In genomic region chr3:22077657-22078475, GRCm38 (mm10) we compare ENCODE assay signal across 8 mouse cellular contexts. TPM values are rescaled to one million over a fixed set of nuclear protein-coding genes. Genes with fewer than 3 reads are reported as not detected.
DNase-seq lines count a peak whose midpoint lies in the region; ATAC-seq lines count a peak whose summit lies in the region.

No protein-coding gene starts in this region.

- ATAC-seq in forebrain, embryonic 15.5 days (replicated peaks): no peak
- no peak for ATAC-seq in limb, embryonic 15.5 days (ENCODE audit: insufficient number of reproducible peaks, low FRiP score, low TSS enrichment, low read depth)
- ATAC-seq in inflammation-experienced regulatory T-cells, adult 6 months: no peak

- H3K4me1 ChIP-seq in brown adipose tissue, adult 24 weeks (ENCODE audit: control insufficient read depth, insufficient read depth, insufficient read length, low read length): peaks cover 19% of the 10 kb centered on the region
- peaks cover 36% of the 10 kb centered on the region for H3K4me1 ChIP-seq in forebrain, embryonic 15.5 days
- peaks cover 18% of the 10 kb centered on the region for H3K4me1 ChIP-seq in limb, embryonic 15.5 days

- H3K4me3 ChIP-seq in brown adipose tissue, adult 24 weeks (ENCODE audit: insufficient read depth, low read depth, low read length): peak overlapping the region; percentile 75
- peak overlapping the region; percentile 92 for H3K4me3 ChIP-seq in forebrain, embryonic 15.5 days
- H3K4me3 ChIP-seq in limb, embryonic 15.5 days: peak overlapping the region; percentile 84

- peak; percentile 61 for DNase-seq in layer of hippocampus, adult 11-12 months (ENCODE audit: low spot score)
- DNase-seq in layer of hippocampus, adult 9-10 months (ENCODE audit: low spot score): no peak
- peak; percentile 60 for DNase-seq in induced T-regulatory cell, adult 2 months (ENCODE audit: low read depth)
- peak; percentile 30 for DNase-seq in neural tube, embryonic 10.5 days (ENCODE audit: extremely low spot score, low spot score)

- peak overlapping the region; percentile 93 for H3K9ac ChIP-seq in forebrain, embryonic 15.5 days (replicated peaks)
- peak overlapping the region; percentile 90; the same call in 1 of the 2 replicates for H3K9ac ChIP-seq in limb, embryonic 15.5 days

- H3K9me3 ChIP-seq in forebrain, embryonic 15.5 days: no peaks in the 10 kb centered on the region
- H3K9me3 ChIP-seq in limb, embryonic 15.5 days: no peaks in the 10 kb centered on the region

- H3K27me3 ChIP-seq in forebrain, embryonic 15.5 days: no peaks in the 10 kb centered on the region
- H3K27me3 ChIP-seq in limb, embryonic 15.5 days: no peaks in the 10 kb centered on the region

- H3K36me3 ChIP-seq in forebrain, embryonic 15.5 days: no peaks in the 10 kb centered on the region
- H3K36me3 ChIP-seq in limb, embryonic 15.5 days: peaks cover 2% of the 10 kb centered on the region; the same call in 1 of the 2 replicates

- peak overlapping the region; percentile 67 for H3K27ac ChIP-seq in brown adipose tissue, adult 24 weeks (replicated peaks; ENCODE audit: low read depth, low read length)
- H3K27ac ChIP-seq in forebrain, embryonic 15.5 days (replicated peaks): peak overlapping the region; percentile 99
- peak overlapping the region; percentile 98 for H3K27ac ChIP-seq in limb, embryonic 15.5 days

- WGBS in forebrain, embryonic 15.5 days: 3% methylated on average over 9 of the region's 9 CpGs
- 3% methylated on average over 9 of the region's 9 CpGs for whole genome bisulfite sequencing in limb, embryonic 15.5 days

- peak overlapping the region; percentile 48 for H3K4me2 ChIP-seq in forebrain, embryonic 15.5 days (replicated peaks)
- peak overlapping the region; percentile 53 for H3K4me2 ChIP-seq in limb, embryonic 15.5 days

RNA-seq across cellular contexts. Expression of gene Tbl1xr1, which starts 1.4 kb away (rescaled TPM):
- polyA plus RNA-seq in brown adipose tissue, adult 24 weeks (2012; ENCODE audit: insufficient read depth, insufficient read length, missing spikeins): 7.1 and 21.8 TPM in 2 replicates
- polyA plus RNA-seq in forebrain, embryonic 15.5 days (2015; fragmentation: Nextera tagmentation; extraction: Ambion mirVana): 20.9 and 23.4 TPM in 2 replicates
- polyA plus RNA-seq in limb, embryonic 15.5 days (2015; fragmentation: Nextera tagmentation; extraction: Ambion mirVana): 17.8 and 25.9 TPM in 2 replicates
- polyA plus RNA-seq in inflammation-experienced regulatory T-cells, adult 6 months (2017; shearing (Covaris generic)): 10 to 100 TPM; 24.4 to 29.1 (median 27.5) TPM
